Mouse (Mus musculus): Measurements from ENCODE around the gene Plekhm3.

DNA sequence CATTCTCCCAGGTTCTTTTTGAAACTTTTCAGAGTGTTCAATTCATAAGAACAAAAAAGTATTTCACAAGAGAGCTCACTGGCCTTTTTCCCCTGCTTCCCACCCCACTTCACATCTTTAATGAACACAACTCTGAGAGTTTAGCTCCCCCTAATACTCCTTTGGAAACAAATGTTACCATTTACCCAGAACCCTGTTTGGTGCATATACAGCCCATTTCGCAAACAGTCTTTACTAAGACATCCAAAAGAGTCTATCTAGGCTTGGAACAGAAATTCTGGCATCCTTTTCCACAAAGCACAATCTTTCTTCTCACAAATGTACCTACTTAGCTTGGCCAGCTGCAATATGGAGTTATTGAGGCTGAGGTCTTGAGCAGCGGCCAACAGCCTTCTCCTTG lies 59.1 kb downstream of the Plekhm3 start:
- TF ChIP-seq CTCF (IDR thresholded peaks at IDR 0.05; ENCODE audit: low read depth) (no peak), EP300 (IDR thresholded peaks at IDR 0.05; ENCODE audit: low read depth) (no peak)

Measured in liver, embryonic 14.5 days (tissue).